Mouse (Mus musculus) lung, adult 2 months (tissue): ENCODE results near the gene Utp15.

Source experiments
- CTCF ChIP-seq: fragments of 200-500 bp; IDR thresholded peaks from 2 replicates; pipeline ENCODE4 v1.5.1; 2011; ENCODE audit warnings: mild to moderate bottlenecking, low read length, control low read depth; ENCODE audit not compliant: insufficient read depth
- POLR2A ChIP-seq: fragments of 200-500 bp; IDR thresholded peaks from 2 replicates; pipeline ENCODE4 v1.6.1; 2011; ENCODE audit warnings: low read depth, mild to moderate bottlenecking, control low read depth, low read length, borderline replicate concordance; ENCODE audit errors: extremely low read depth

DNA sequence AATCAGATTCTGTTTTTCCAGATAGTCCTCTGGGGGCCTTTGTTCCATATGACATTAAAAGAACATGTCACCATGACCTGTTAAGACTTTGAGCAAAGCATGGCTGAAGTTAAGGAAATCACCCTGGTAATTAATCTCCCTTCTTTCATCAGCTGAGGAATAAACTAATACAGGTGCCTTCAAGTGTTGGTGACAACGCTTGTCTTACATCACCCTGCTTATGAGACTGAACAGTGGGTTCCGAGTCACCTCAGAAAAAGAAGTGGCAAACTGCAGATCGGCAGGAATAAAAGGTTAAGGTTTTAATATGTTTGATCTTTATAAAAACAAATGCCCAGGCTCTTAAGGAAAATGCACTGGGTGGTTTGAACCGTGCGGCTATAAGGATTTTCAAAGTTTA lies 16.8 kb upstream of the Utp15 start, which contains the start of gene Gm21976:
- TF ChIP-seq CTCF (no peak), POLR2A (no peak)
